Mouse (Mus musculus) embryo, embryonic 10.5 days (tissue): Measurements from ENCODE around the gene Vps13d.

ENCODE experiments used
- DNase-seq: peaks from one replicate; pipeline ENCODE4 v3.0.0-alpha.2; 2015; ENCODE audit warnings: low spot score

Vps13d gene

GRCm38 (mm10) chr4:144974458-144974857, 220.3 kb downstream of the Vps13d start:
- DNase-seq, result no peak

GRCm38 (mm10) chr4:144972948-144973720, 221.7 kb downstream of the Vps13d start:
- no peak for DNase-seq

GRCm38 (mm10) chr4:144971048-144971447, 223.8 kb downstream of the Vps13d start:
- no peak for DNase-seq

- DNase-seq, result no peak
Observed at GRCm38 (mm10) chr4:144969030-144969429, 225.8 kb downstream of the Vps13d start.

GRCm38 (mm10) chr4:144968371-144968770, 226.4 kb downstream of the Vps13d start:
- no peak for DNase-seq

GRCm38 (mm10) chr4:144965255-144965654, 229.6 kb downstream of the Vps13d start:
- no peak for DNase-seq

- DNase-seq, result no peak
Observed at GRCm38 (mm10) chr4:144961696-144962095, 233.1 kb downstream of the Vps13d start.

GRCm38 (mm10) chr4:144961232-144961631, 233.6 kb downstream of the Vps13d start:
- DNase-seq, result no peak

- DNase-seq, result no peak
Observed at GRCm38 (mm10) chr4:144960188-144960904, 234.5 kb downstream of the Vps13d start.

- DNase-seq, result no peak
Observed at GRCm38 (mm10) chr4:144957721-144958120, 237.1 kb downstream of the Vps13d start.

GRCm38 (mm10) chr4:144957186-144957585, 237.6 kb downstream of the Vps13d start:
- DNase-seq, result no peak

GRCm38 (mm10) chr4:144956293-144956692, 238.5 kb downstream of the Vps13d start:
- DNase-seq, result no peak

GRCm38 (mm10) chr4:144955863-144956262, 238.9 kb downstream of the Vps13d start:
- no peak for DNase-seq

GRCm38 (mm10) chr4:144953421-144953820, 241.4 kb downstream of the Vps13d start:
- DNase-seq, result no peak

GRCm38 (mm10) chr4:144951859-144952258, 242.9 kb downstream of the Vps13d start:
- no peak for DNase-seq

GRCm38 (mm10) chr4:144950883-144951282, 243.9 kb downstream of the Vps13d start:
- DNase-seq, result no peak

- no peak for DNase-seq
Observed at GRCm38 (mm10) chr4:144950327-144950711, 244.5 kb downstream of the Vps13d start.

- DNase-seq, result peak; percentile 82
Observed at GRCm38 (mm10) chr4:144949441-144950326, 245.1 kb downstream of the Vps13d start.

- DNase-seq, result no peak
Observed at GRCm38 (mm10) chr4:144947738-144948390, 246.9 kb downstream of the Vps13d start.

- DNase-seq, result no peak
Observed at GRCm38 (mm10) chr4:144943273-144943672, 251.5 kb downstream of the Vps13d start.

- no peak for DNase-seq
Observed at GRCm38 (mm10) chr4:144942433-144942832, 252.4 kb downstream of the Vps13d start.
